19 mouse cellular contexts compared by ENCODE assay signal in the genomic region with DNA sequence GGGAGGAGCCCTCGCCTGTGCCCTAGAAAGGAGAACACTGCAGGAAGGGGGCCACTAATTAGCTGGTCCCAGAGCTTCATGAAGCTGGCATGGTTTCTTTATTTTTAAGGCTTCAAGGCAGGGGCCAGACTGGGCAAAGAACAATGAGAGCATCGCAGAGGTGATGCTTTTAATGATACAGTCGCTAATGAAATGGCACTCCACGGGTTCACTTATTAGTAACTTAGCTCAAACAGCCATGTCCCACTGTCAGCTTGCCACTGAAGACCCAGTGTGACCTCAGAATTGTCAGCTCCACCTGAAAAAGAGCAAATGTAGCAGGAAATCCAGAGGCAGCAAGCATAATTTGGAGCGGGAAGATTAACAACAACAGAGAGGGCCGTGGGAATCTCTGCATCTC.
DNase-seq lines count a peak whose midpoint lies in the region; ATAC-seq lines count a peak whose summit lies in the region.
"Had no signal": no experiment of that assay in that cellular context is flagged by ENCODE, and none has a peak within 500 bp of the region (broad histone marks: within the 10 kb centered on the region; RNA-seq: fewer than 3 reads in every experiment).

No protein-coding gene starts in this region.

- no peaks in the 10 kb centered on the region for H3K27me3 ChIP-seq in forebrain, embryonic 14.5 days (replicated peaks; ENCODE audit: control insufficient read depth, insufficient read depth, low read length)
- no peaks in the 10 kb centered on the region for H3K27me3 ChIP-seq in forebrain, embryonic 12.5 days
- H3K27me3 ChIP-seq in midbrain, embryonic 13.5 days = no peaks in the 10 kb centered on the region
- no peaks in the 10 kb centered on the region for H3K27me3 ChIP-seq in midbrain, embryonic 14.5 days (ENCODE audit: control insufficient read depth, insufficient read depth, low read length)
- H3K27me3 ChIP-seq: embryonic facial prominence, embryonic 12.5 days; forebrain, embryonic 15.5 days had no signal

- H3K36me3 ChIP-seq in forebrain, embryonic 14.5 days (ENCODE audit: control insufficient read depth, insufficient read depth, low read length) = no peaks in the 10 kb centered on the region
- H3K36me3 ChIP-seq in forebrain, embryonic 12.5 days (replicated peaks) = no peaks in the 10 kb centered on the region
- no peaks in the 10 kb centered on the region for H3K36me3 ChIP-seq in midbrain, embryonic 13.5 days
- no peaks in the 10 kb centered on the region for H3K36me3 ChIP-seq in midbrain, embryonic 14.5 days (ENCODE audit: control insufficient read depth, insufficient read depth, low read length)
- H3K36me3 ChIP-seq: embryonic facial prominence, embryonic 10.5 days; embryonic facial prominence, embryonic 12.5 days; forebrain, embryonic 15.5 days had no signal

- peak; percentile 63; the same call in 1 of the 2 replicates for ATAC-seq in forebrain, embryonic 14.5 days
- no peak; the same call in 1 of the 2 replicates for ATAC-seq in forebrain, embryonic 12.5 days (ENCODE audit: low FRiP score)
- peak; percentile 67; the same call in 1 of the 2 replicates for ATAC-seq in midbrain, embryonic 13.5 days
- no peak for ATAC-seq in midbrain, embryonic 14.5 days (ENCODE audit: low FRiP score, low TSS enrichment)
- no peak for ATAC-seq in frontal cortex, adult (ENCODE audit: low TSS enrichment)
- ATAC-seq: forebrain, embryonic 15.5 days; forebrain, postnatal 0 days had no signal

- WGBS in forebrain, embryonic 14.5 days = 22% methylated on average over 6 of the region's 6 CpGs
- WGBS in forebrain, embryonic 12.5 days = 42% methylated on average over 6 of the region's 6 CpGs
- WGBS in midbrain, embryonic 13.5 days = 69% methylated on average over 6 of the region's 6 CpGs
- WGBS in midbrain, embryonic 14.5 days = 82% methylated on average over 6 of the region's 6 CpGs

- no peak overlapping the region for H3K4me3 ChIP-seq in forebrain, embryonic 14.5 days (ENCODE audit: low read depth, low read length)
- no peak overlapping the region for H3K4me3 ChIP-seq in forebrain, embryonic 12.5 days (replicated peaks)
- H3K4me3 ChIP-seq in midbrain, embryonic 13.5 days (replicated peaks) = no peak overlapping the region
- H3K4me3 ChIP-seq in midbrain, embryonic 14.5 days (replicated peaks; ENCODE audit: low read depth, low read length) = no peak overlapping the region
- H3K4me3 ChIP-seq: embryonic facial prominence, embryonic 10.5 days; embryonic facial prominence, embryonic 12.5 days; forebrain, embryonic 15.5 days had no signal

- H3K9ac ChIP-seq in forebrain, embryonic 14.5 days (ENCODE audit: low read length) = no peak overlapping the region
- no peak overlapping the region for H3K9ac ChIP-seq in forebrain, embryonic 12.5 days
- H3K9ac ChIP-seq in midbrain, embryonic 13.5 days (replicated peaks) = no peak overlapping the region
- no peak overlapping the region for H3K9ac ChIP-seq in midbrain, embryonic 14.5 days (replicated peaks; ENCODE audit: low read length)
- H3K9ac ChIP-seq: embryonic facial prominence, embryonic 12.5 days; forebrain, embryonic 15.5 days; forebrain, postnatal 0 days had no signal

- no peaks in the 10 kb centered on the region for H3K9me3 ChIP-seq in forebrain, embryonic 14.5 days (replicated peaks; ENCODE audit: control insufficient read depth, low read length)
- no peaks in the 10 kb centered on the region for H3K9me3 ChIP-seq in forebrain, embryonic 12.5 days
- H3K9me3 ChIP-seq in midbrain, embryonic 13.5 days = no peaks in the 10 kb centered on the region
- H3K9me3 ChIP-seq in midbrain, embryonic 14.5 days (ENCODE audit: control insufficient read depth, low read length) = no peaks in the 10 kb centered on the region
- H3K9me3 ChIP-seq: embryonic facial prominence, embryonic 10.5 days; embryonic facial prominence, embryonic 12.5 days; forebrain, embryonic 15.5 days had no signal

- no peaks in the 10 kb centered on the region for H3K4me1 ChIP-seq in forebrain, embryonic 14.5 days (ENCODE audit: control insufficient read depth, insufficient read depth, low read length)
- 0 out of 2 replicates have a peak, but pooled peaks cover 1% of the 10 kb centered on the region for H3K4me1 ChIP-seq in forebrain, embryonic 12.5 days
- H3K4me1 ChIP-seq in midbrain, embryonic 13.5 days (replicated peaks) = peaks cover 4% of the 10 kb centered on the region; the same call in 1 of the 2 replicates
- H3K4me1 ChIP-seq in midbrain, embryonic 14.5 days (ENCODE audit: control insufficient read depth, insufficient read depth, low read length) = 0 out of 2 replicates have a peak, but pooled peaks cover under 1% of the 10 kb centered on the region
- H3K4me1 ChIP-seq: embryonic facial prominence, embryonic 10.5 days; embryonic facial prominence, embryonic 12.5 days had no signal

- H3K27ac ChIP-seq in forebrain, embryonic 14.5 days (ENCODE audit: low read depth, low read length) = no peak overlapping the region
- no peak overlapping the region for H3K27ac ChIP-seq in forebrain, embryonic 12.5 days
- no peak overlapping the region for H3K27ac ChIP-seq in midbrain, embryonic 13.5 days
- H3K27ac ChIP-seq in midbrain, embryonic 14.5 days (replicated peaks; ENCODE audit: low read depth, low read length) = no peak overlapping the region
- H3K27ac ChIP-seq: embryonic facial prominence, embryonic 10.5 days; embryonic facial prominence, embryonic 12.5 days; forebrain, embryonic 15.5 days had no signal

- DNase-seq in forebrain, embryonic 14.5 days (ENCODE audit: low spot score) = peak; percentile 25
- no peak for DNase-seq in midbrain, embryonic 14.5 days
- peak; percentile 45 for DNase-seq in retina, embryonic 14.5 days (ENCODE audit: low spot score)
- no peak for DNase-seq in layer of hippocampus, adult 9-10 months (ENCODE audit: low spot score)
- DNase-seq: adrenal gland, adult 2 months; adrenal gland, postnatal 10 days; adrenal gland, postnatal 25 days; cerebellum, adult 11-12 months; cerebellum, adult 2 months; cerebellum, adult 9-10 months; cerebellum, postnatal 10 days; cerebellum, postnatal 25 days; forebrain, postnatal 0 days had no signal

- H3K4me2 ChIP-seq in forebrain, embryonic 14.5 days (ENCODE audit: low read length) = no peak overlapping the region
- no peak overlapping the region for H3K4me2 ChIP-seq in forebrain, embryonic 12.5 days
- H3K4me2 ChIP-seq in midbrain, embryonic 13.5 days (replicated peaks) = no peak overlapping the region
- H3K4me2 ChIP-seq in midbrain, embryonic 14.5 days (ENCODE audit: low read length) = no peak overlapping the region
- H3K4me2 ChIP-seq: embryonic facial prominence, embryonic 12.5 days; forebrain, embryonic 15.5 days had no signal

Comparison
In these comparisons a context has a peak if more than half of its experiments do, and no peak if none do; other contexts are left out.
1. ATAC-seq: peak in forebrain, embryonic 14.5 days (single experiment) and midbrain, embryonic 13.5 days (single experiment); none in forebrain, embryonic 12.5 days (single experiment), midbrain, embryonic 14.5 days (single experiment) and frontal cortex, adult (single experiment).
2. DNase-seq: peak in forebrain, embryonic 14.5 days (single experiment) and retina, embryonic 14.5 days (single experiment); none in midbrain, embryonic 14.5 days (single experiment) and layer of hippocampus, adult 9-10 months (single experiment).